Mouse (Mus musculus) left cerebral cortex, postnatal 14 days (tissue): ENCODE results near the gene Klf12. TPM values are rescaled to one million over a fixed set of nuclear protein-coding genes. Genes with fewer than 3 reads are reported as not detected.
A peak's percentile ranks its signal among the peaks of the same experiment; 100 is the strongest.

ENCODE experiments used
- DNase-seq, 2 experiments: peaks; one replicate each; pipeline ENCODE4 v3.0.0; 2021 to 2022; ENCODE audit warnings: low spot score in 2 of 2, mixed read lengths in 1 of 2
- intact Hi-C: fragments of 180-260 bp; cut with DNase I; formaldehyde crosslinking; loops from one replicate; pipeline ENCODE4 v1.15.1; 2025
- long read RNA-seq, 2 experiments: library from polyadenylated mRNA; stranded (forward); transcript quantifications; one replicate each; pipeline ENCODE4 v2.0.0; 2021
- total RNA-seq, 2 experiments: library from RNA; stranded (reverse); gene quantifications; 2 replicates each; pipeline ENCODE4 v1.2.3; 2021

The Klf12 gene
- total RNA-seq: 10 to 100 TPM; 44.3 to 44.5 TPM
- long read RNA-seq, experiment 1: 0 reads
- long read RNA-seq, experiment 2: 0 reads

GRCm38 (mm10) chr14:100284119-100284860, at the start of gene Klf12:
Gene Klf12 (minus strand): TSS chr14:100284679.
- intact Hi-C loops: loop anchor here (2.0 to 5.0 kb wide), 2 partner anchors 72 to 177 kb away; no protein-coding TSS in a partner anchor
- DNase-seq: peak; percentile 81 to 93

GRCm38 (mm10) chr14:100333369-100333768, 48.9 kb upstream of the Klf12 start:
- intact Hi-C loops: no loop called here
- DNase-seq: no peak

GRCm38 (mm10) chr14:100328602-100329276, 44.3 kb upstream of the Klf12 start:
- DNase-seq: no peak
- intact Hi-C loops: no loop called here

- DNase-seq: no peak
- intact Hi-C loops: no loop called here
Measured at GRCm38 (mm10) chr14:100324303-100324702, 39.8 kb upstream of the Klf12 start.

GRCm38 (mm10) chr14:100322012-100322411, 37.5 kb upstream of the Klf12 start:
- DNase-seq: no peak
- intact Hi-C loops: no loop called here

GRCm38 (mm10) chr14:100316780-100317179, 32.3 kb upstream of the Klf12 start:
- DNase-seq: no peak
- intact Hi-C loops: no loop called here

- intact Hi-C loops: no loop called here
- no peak for DNase-seq
Measured at GRCm38 (mm10) chr14:100314099-100314498, 29.6 kb upstream of the Klf12 start.

GRCm38 (mm10) chr14:100300905-100301304, 16.4 kb upstream of the Klf12 start:
- intact Hi-C loops: no loop called here
- no peak for DNase-seq

- no peak for DNase-seq
- intact Hi-C loops: no loop called here
Measured at GRCm38 (mm10) chr14:100298892-100299291, 14.4 kb upstream of the Klf12 start.

GRCm38 (mm10) chr14:100286586-100287241, 2.2 kb upstream of the Klf12 start:
- intact Hi-C loops: loop anchor here (5.0 kb wide), 1 partner anchor 354 kb away; no protein-coding TSS in a partner anchor
- DNase-seq: peak; percentile 12 to 48

- DNase-seq: peak; percentile 46 to 60
- intact Hi-C loops: loop anchor here (2.0 to 5.0 kb wide), 2 partner anchors 175 to 354 kb away; no protein-coding TSS in a partner anchor
Measured at GRCm38 (mm10) chr14:100285656-100286585, 1.4 kb upstream of the Klf12 start.

- intact Hi-C loops: loop anchor here (2.0 to 5.0 kb wide), 3 partner anchors 73 to 353 kb away; no protein-coding TSS in a partner anchor
- DNase-seq: peak; percentile 65
Measured at GRCm38 (mm10) chr14:100284861-100285655, 579 bp upstream of the Klf12 start.

GRCm38 (mm10) chr14:100283411-100284118, 914 bp downstream of the Klf12 start:
- intact Hi-C loops: loop anchor here (2.0 to 5.0 kb wide), 2 partner anchors 71 to 177 kb away; no protein-coding TSS in a partner anchor
- DNase-seq: peak; percentile 28 to 42

GRCm38 (mm10) chr14:100282651-100283050, 1.8 kb downstream of the Klf12 start:
- intact Hi-C loops: loop anchor here (5.0 kb wide), 1 partner anchor 70 kb away; no protein-coding TSS in a partner anchor
- no peak for DNase-seq

GRCm38 (mm10) chr14:100281734-100282133, 2.7 kb downstream of the Klf12 start:
- intact Hi-C loops: loop anchor here (5.0 kb wide), 1 partner anchor 69 kb away; no protein-coding TSS in a partner anchor

GRCm38 (mm10) chr14:100274179-100274578, 10.3 kb downstream of the Klf12 start:
- DNase-seq: no peak
- intact Hi-C loops: no loop called here

More at GRCm38 (mm10) chr14:100281734-100282133, 2.7 kb downstream of the Klf12 start:
- no peak for DNase-seq

- no peak for DNase-seq
- intact Hi-C loops: no loop called here
Measured at GRCm38 (mm10) chr14:100260531-100260930, 23.9 kb downstream of the Klf12 start.
